Mouse (Mus musculus) embryo, embryonic 9.5 days (tissue): ENCODE data around the gene Il17rb.

Experiments
- DNase-seq: peaks from one replicate; pipeline ENCODE4 v3.0.0-alpha.2; 2017; ENCODE audit errors: extremely low spot score

Gene Il17rb

GRCm38 (mm10) chr14:30008733-30009575, at the start of gene Il17rb, which contains the start of gene Chdh:
Gene Il17rb, minus strand, starts transcription at chr14:30008896.
Gene Chdh, plus strand, starts transcription at chr14:30009023.
- DNase-seq = peak; percentile 52

DNA sequence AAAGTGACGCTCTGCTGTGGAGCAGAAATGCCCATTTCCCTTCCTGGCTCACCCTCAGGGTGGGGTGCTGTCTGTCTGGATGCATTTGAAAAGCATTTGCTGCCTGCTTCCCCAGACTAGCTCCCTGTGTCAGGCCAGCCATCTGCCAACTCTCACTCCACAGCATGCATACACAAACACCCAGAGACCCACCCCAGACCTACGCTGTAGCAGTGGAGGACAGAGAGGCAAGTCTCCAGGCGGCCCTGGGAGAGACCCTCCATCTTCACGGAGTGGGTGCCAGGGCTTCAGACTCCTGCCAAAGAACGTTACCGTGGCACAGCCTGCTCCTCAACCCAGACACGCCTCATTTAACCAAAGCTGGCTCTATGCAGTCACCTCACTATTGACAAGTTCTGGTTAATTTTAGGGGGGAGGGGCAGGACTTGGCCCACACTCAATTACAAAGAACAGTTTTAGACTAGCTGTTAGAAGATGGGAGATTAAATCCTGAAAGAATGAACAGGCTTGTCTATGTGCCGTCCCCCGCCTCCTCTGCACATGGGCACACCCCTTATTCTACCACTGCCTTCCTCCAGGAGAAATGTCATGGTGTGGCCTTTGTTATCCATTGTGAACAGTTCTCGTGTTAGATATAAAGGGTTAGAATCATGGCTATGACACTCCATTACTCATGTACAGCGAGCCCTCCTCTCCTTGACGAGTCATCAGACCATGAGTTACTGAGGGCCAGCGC, 47.5 kb upstream of the Il17rb start:
- DNase-seq = no peak

DNA sequence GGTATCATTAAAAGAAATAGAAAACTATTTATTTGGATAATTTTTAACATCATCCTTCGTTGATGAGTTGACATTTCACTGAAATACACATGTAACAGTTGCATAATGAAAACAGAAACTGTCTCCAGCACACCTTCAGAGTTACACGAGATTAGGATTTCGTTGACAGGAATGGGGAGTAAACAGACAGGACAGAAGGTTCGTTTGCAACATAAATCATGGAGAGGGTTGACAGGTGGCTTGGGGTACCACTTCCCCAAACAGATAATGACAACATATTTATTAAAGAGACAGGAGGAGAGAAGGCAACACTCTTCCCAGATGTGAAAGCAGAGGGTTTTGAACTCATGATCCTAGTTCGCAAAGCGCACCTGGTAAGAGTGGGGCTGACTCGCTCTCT, 46.2 kb upstream of the Il17rb start:
- no peak for DNase-seq

- DNase-seq = no peak
These were observed 41.6 kb upstream of the Il17rb start for GRCm38 (mm10) chr14:30050280-30050679.

- DNase-seq = no peak
These were observed 39.4 kb upstream of the Il17rb start for GRCm38 (mm10) chr14:30048049-30048448.

DNA sequence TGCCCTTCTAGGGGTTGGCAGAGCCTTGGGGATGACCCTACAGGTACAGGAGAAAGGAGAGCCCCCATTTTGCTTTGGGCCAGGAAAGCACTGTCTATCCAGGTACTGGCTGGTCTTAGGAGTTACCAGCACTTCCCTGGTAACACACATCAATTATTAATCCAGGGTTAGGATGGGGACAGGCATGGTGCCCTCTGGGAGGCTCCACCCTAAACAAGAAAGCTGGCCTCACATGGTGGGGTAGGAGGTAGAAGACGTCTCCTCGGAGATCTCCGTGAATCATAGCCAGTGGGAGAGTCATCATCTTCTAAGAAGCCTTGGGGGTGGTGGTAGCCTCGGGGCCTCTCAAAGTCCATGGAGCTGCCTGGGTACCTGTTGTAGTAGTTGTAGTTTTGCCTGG, 38.3 kb upstream of the Il17rb start:
- no peak for DNase-seq

DNA sequence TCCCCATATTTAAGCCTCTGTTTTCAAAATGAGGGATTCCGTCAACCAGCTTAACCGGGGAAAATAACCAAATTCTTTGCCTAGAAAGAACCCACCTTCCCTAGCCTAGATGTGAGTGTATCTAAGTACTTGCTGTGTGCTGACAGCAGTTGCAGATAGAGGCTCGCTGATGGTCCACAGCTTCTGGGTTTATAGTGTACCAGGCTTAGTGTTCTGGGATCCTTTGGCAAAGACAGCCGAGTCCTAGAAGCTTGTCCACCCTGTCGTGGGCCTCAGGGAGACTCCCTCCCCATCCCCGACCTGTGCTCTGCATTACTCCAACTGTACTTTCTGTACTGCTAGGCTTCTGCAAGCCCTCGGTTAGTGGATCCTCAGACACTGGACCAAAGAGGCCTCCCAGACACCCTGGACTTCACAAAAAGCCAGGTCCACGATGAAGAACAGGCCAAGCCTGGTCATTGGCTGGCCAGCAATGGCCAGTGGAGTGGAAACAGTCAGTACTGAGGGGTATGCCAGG, 37.1 kb upstream of the Il17rb start:
- no peak for DNase-seq

DNA sequence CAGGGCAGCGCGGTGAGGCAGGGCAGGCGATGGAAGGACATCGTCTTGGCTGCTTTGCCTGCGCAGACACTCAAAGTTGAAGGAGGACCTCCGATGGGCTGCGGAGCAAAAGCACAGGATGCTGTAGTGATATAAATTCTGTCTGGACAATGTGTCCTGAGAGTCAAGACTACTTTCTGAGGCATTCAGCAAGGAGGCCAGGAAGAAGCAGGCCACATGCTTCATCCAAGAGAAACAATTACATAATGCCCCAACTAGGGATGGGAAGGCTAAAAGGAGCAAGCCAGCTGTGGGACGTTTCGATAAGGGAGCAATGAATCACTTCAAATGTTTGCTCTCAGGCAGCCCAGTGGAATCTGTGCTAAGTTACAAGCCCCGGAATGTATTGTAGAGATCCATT, 36.5 kb upstream of the Il17rb start:
- no peak for DNase-seq

GRCm38 (mm10) chr14:30043356-30043940, 34.8 kb upstream of the Il17rb start:
- DNase-seq = no peak

- DNase-seq = no peak
These were observed 33.1 kb upstream of the Il17rb start for GRCm38 (mm10) chr14:30041836-30042235.

DNA sequence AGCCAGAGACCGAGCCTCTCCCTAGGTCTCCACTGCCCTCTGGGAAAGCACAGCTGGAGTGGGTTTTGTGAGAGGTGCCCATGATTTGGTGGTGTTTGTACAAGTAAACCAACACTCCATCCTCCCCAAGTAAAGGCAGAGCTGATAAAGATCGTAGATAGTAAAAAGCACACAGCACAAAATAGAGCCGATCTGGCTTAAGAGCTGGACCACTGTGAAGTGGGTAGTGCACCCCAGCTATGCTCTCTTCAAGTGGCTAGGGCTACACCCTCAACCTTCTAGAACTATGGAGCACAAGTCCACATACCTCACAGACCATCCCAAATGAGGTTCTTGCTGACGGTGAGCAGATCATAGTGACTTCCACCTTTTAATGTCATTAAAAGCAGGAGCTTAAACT, 30.7 kb upstream of the Il17rb start:
- no peak for DNase-seq

- DNase-seq = no peak
These were observed 29.7 kb upstream of the Il17rb start for GRCm38 (mm10) chr14:30038431-30038830.

- no peak for DNase-seq
These were observed 24.7 kb upstream of the Il17rb start for GRCm38 (mm10) chr14:30033405-30033804.

DNA sequence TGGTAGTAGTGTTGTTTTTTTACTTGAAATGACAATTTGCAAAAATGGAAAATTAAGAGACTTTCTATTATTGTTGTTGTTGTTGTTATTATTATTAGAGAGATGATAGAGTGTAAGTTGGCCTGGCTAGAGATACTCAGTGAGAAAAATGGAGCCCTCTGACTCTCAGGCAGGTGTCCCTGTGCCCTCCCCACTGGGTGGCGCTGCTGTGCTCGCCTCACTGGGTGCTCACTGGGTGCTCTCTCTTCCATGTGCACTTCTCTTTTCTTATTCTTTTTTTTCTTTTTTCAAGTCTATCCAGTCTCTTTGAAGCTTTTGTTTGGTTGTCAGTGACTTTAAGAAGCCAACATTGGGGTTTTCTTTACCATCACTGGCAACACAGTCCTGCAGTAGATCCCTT, 18.7 kb upstream of the Il17rb start:
- DNase-seq = no peak

DNA sequence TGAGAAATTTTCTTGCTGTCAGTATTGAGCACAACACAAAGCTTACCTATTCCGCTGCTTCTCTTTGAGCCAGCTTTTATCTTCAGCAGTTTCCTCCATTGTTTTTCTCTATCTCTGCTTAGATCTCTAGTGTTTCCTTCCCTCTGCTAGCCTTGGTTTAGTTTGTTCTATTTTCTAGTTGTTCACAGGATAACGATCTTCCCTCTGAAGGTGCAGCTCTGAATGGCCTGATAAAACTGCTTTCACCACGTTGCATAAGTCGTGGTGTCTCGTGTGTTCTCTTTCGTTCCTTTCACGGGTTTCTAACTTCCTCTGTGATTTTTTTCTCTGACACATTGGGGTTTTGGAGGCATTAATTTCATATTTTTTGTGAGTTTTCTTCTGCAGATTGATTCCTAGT, 15.7 kb upstream of the Il17rb start:
- DNase-seq = no peak

DNA sequence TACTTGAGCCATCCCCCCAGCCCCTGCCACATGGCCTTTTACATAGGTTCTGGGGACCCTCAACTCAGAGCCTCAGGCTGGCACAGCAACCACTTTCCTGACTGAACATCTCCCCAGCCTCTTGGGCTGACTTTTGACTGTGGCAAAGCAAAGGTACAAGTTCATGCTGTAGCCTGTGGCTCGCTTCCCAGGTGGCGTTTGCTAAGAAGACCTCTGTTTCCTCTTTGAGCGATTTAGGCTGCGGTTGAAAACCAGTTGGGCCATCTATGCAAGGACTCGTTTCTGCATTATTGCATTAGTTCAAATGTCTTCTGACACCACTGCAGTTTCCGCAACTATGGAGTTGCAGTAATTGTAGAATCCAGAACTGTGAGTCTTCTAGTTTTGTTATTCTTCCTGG, 13.8 kb upstream of the Il17rb start:
- no peak for DNase-seq

DNA sequence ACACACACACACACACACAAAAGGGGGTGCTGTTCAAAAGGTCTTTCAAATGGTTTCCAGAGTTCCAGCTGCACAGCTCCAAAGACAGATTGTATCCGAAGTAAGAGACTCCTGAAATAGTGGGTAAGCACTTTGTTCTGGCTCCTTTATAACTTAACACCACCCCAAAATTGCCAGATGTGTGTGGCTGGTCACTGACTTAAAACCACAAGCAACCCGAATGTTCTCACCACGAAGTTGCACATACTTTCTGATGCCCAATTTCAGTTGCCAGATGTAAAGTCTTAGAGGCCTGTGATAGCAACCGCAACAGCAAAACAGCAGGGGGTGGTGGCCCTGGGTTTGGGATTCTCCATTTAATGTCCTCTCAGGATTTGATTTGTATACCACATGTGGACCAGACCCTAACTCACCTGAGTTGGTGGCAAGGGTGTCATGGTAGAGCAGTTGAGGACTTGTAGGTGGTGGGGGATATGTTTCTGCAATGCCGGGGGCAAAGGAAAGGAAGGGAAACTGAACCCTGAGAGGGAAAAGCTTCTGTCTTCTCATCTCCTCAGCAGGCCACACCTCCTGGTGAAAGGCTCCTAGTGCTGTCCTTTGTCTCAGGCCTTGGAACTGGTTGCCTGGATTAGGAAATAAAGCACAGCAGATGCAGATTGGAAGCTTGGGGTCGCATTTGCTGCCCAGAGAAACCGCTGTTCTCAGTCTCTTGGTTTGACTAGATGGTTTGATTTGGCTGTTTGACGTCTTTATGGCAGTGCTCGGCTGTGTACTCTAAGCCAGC, 11.3 kb upstream of the Il17rb start:
- DNase-seq = no peak

GRCm38 (mm10) chr14:30019375-30019774, 10.7 kb upstream of the Il17rb start:
- DNase-seq = no peak

DNA sequence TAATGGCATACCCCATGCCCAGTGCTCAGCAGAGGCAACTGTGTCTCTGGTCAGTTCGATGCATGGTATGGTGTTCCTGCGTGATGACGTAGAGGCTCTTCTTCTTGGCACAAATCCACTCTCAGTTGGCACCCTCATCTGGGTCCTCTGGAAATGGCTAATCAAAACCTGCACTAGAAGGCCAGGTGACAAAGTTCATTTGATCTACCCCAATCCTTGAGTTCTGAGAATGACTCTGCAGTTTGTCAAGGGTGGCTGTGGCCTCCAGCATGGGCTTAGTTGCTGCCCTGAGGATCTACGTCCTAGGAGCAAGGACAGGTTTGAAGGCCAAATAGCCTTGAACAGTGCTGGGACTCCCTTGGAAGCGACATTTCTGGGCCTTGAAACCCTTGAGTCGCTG, 10.2 kb upstream of the Il17rb start:
- DNase-seq = no peak

- DNase-seq = no peak
These were observed 9.7 kb upstream of the Il17rb start for GRCm38 (mm10) chr14:30018463-30018801.

DNA sequence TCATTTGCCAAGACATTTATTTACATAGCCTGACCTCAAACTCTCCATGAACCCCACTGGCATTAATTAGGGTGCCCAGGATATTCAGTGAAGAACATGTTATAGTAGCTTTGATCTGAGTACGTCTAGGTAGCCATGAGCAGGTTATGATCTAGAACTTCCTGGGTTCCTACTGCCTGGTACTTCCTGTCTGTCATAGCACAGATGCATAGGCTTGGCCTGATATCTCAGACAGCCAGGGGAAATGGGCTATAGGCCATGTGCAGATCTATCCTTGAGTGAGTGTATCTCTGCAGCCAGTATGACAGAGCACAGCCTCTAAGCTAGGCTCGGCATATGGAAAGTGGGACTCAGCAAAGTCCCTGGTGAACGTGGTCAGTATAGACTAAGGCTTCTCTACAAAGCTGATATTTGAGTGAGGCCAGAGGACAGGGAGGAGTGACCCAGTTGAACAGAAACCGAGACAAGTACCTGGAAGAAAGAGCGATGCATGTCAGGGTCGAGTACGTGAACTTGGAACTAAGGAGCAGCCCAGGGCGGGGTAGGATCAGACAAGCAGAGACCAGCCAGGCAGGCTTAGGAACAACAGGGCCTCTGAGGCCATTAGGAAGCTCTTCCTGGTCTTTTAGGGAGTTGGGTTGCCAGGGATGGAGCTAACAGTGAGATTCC, 9.2 kb upstream of the Il17rb start:
- no peak for DNase-seq
